Mouse (Mus musculus) retina, embryonic 14.5 days (tissue): ENCODE results near the gene Zfp280c.

Source experiments
- DNase-seq: peaks from one replicate; pipeline ENCODE4 v3.0.0-alpha.2; 2015; ENCODE audit warnings: low spot score

The Zfp280c gene

GRCm38 (mm10) chrX:48594099-48594760, at the start of gene Zfp280c:
Gene Zfp280c (minus strand): TSS chrX:48594504.
- peak; percentile 71 for DNase-seq

- DNase-seq: no peak
Observed at GRCm38 (mm10) chrX:48637032-48637431, 42.7 kb upstream of the Zfp280c start.

GRCm38 (mm10) chrX:48624054-48624420, 29.7 kb upstream of the Zfp280c start:
- DNase-seq: no peak

- DNase-seq: peak; percentile 81
Observed at GRCm38 (mm10) chrX:48623379-48624053, 29.2 kb upstream of the Zfp280c start, which contains the start of gene Slc25a14. Gene Slc25a14 (plus strand): TSS chrX:48623413.

- DNase-seq: no peak
Observed at GRCm38 (mm10) chrX:48623049-48623378, 28.7 kb upstream of the Zfp280c start.

GRCm38 (mm10) chrX:48604872-48605271, 10.6 kb upstream of the Zfp280c start:
- no peak for DNase-seq

- DNase-seq: no peak
Observed at GRCm38 (mm10) chrX:48596906-48597305, 2.6 kb upstream of the Zfp280c start.

- no peak for DNase-seq
Observed at GRCm38 (mm10) chrX:48596053-48596452, 1.7 kb upstream of the Zfp280c start.

GRCm38 (mm10) chrX:48593721-48594098, 594 bp downstream of the Zfp280c start:
- DNase-seq: peak; percentile 28

GRCm38 (mm10) chrX:48583332-48583731, 11.0 kb downstream of the Zfp280c start:
- DNase-seq: no peak

GRCm38 (mm10) chrX:48532175-48532574, 62.1 kb downstream of the Zfp280c start:
- peak; percentile 85 for DNase-seq

GRCm38 (mm10) chrX:48526435-48526834, 67.9 kb downstream of the Zfp280c start:
- DNase-seq: no peak

GRCm38 (mm10) chrX:48525866-48526265, 68.4 kb downstream of the Zfp280c start:
- no peak for DNase-seq

- no peak for DNase-seq
Observed at GRCm38 (mm10) chrX:48525332-48525731, 69.0 kb downstream of the Zfp280c start.

- no peak for DNase-seq
Observed at GRCm38 (mm10) chrX:48523512-48523911, 70.8 kb downstream of the Zfp280c start.

GRCm38 (mm10) chrX:48521651-48522050, 72.7 kb downstream of the Zfp280c start:
- DNase-seq: no peak

- no peak for DNase-seq
Observed at GRCm38 (mm10) chrX:48519549-48520085, 74.7 kb downstream of the Zfp280c start.

- DNase-seq: peak; percentile 41
Observed at GRCm38 (mm10) chrX:48518808-48519548, 75.3 kb downstream of the Zfp280c start, which contains the start of gene Rab33a. Gene Rab33a (plus strand): TSS chrX:48519285.

GRCm38 (mm10) chrX:48518211-48518807, 76.0 kb downstream of the Zfp280c start:
- peak; percentile 65 for DNase-seq

GRCm38 (mm10) chrX:48513824-48514223, 80.5 kb downstream of the Zfp280c start:
- no peak for DNase-seq

GRCm38 (mm10) chrX:48513166-48513807, 81.0 kb downstream of the Zfp280c start, which contains the start of gene Aifm1:
Gene Aifm1 (minus strand): TSS chrX:48513563.
- peak; percentile 91 for DNase-seq

GRCm38 (mm10) chrX:48493763-48494162, 100.5 kb downstream of the Zfp280c start:
- no peak for DNase-seq
